Mouse (Mus musculus): Measurements from ENCODE around the gene Lrrc55.

Lrrc55 gene

DNA sequence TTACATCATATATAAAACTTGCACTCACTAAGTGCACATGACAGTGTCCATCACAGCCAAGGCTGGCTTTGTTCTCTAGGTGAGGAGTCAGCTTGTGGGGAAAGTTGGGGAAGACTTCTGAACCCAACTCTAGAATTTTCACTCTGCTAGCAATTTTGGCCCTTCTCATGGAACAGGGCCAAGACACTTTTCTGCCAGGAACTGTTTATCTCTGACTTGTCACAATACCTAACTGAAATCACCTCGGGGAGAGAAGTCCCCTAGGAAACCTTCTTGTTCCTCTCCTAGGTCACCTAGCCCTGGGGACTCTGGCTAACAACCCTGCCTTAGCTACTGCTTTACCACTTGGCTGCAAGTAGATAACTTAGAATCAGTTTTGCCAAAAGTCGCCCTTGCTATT, 64.8 kb downstream of the Lrrc55 start:
- DNase-seq (ENCODE audit: low spot score): no peak

DNA sequence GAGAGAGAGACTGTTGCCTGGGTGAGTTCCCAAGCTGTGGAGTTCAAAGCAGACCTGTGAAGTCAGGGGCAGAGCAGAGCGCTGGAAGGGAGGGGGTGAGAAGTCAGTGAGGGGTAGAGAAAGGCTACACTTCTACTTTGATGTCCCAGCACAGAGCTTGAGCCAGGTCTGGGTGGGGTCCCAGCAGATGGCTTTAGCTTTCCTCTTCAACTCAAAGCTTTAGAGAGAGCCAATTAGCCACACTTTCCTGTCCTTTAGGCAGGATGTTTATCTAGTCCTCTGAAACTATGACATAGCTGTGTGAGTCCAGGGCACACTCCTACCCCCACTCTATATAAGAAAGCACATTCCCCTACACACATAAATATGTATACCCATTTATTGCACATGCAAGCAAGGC, 65.3 kb downstream of the Lrrc55 start:
- DNase-seq (ENCODE audit: low spot score): no peak

DNA sequence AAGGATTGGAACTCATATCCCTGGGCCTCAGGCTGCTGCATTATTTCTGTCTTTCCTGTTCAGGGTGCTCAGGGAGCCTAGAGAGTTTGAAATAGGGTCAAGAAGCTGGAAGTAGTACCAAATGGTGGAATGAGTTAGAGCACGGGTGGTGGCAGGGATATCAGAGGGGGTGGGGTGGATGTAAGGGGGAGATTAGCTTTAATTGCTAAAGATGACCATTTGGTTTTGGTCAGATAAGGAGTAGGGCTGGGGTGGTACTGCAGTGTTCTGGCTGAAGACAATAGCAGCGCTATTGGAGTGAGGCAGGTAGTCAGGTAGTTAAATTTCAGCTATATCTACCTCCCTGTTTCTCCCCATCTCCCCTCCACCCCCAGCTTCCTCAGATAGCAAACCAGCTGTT, 65.8 kb downstream of the Lrrc55 start:
- no peak for DNase-seq (ENCODE audit: low spot score)

DNA sequence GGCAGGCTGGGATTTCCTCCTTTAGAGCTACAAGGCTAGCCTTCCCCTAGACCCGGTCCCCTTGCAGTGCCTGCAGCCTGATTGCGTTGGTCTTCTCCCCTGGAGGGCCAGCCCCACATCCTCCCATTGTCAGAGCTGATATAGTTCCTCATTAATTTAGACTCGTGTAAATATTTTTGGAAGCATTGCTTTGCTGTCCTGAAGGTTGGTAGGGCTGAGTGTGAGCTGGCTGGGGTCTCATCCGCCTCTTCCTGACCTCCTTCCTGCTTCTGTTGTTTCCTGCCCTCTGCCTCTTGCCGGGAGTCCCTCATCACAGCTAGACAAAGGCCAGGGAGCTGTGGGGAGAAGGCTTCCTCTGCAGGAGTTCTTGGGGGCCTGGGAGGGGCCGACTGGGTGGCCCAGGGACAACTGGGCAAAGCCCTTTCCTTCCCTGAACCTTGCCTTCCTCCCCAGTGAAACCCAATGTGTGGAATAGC, 67.5 kb downstream of the Lrrc55 start:
- DNase-seq (ENCODE audit: low spot score): no peak

DNA sequence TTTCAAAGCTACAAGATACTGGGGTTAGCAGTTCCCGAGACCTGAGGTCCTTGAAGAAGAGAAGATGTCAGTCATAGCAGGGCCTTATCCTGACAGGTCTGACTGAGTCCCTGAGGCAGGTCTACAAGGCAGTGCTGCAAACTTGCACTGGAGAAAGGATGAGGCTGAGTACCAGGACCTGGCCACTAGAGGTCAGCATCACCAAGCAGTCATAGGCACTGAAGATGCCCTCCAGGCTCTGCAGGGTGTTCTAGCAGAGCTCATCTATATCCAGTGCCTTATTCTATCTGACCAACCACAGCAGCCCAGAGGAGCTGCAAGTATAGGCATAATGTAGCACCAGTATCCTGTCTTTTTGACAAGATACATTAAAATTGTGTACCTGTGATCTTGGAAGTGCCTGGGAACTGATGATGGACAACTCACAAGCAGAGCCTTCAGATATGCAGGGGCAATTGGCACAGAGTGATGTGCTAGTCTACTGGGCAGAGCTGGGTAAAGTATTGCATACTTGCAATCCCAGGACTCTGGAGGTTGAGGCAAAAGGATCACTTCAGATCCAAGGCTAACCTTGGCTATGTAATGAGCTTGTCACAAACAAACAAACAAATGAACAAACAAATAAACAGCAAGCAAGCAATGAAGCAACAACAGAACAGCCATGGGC, 73.0 kb downstream of the Lrrc55 start:
- peak; percentile 62 for DNase-seq (ENCODE audit: low spot score)

DNA sequence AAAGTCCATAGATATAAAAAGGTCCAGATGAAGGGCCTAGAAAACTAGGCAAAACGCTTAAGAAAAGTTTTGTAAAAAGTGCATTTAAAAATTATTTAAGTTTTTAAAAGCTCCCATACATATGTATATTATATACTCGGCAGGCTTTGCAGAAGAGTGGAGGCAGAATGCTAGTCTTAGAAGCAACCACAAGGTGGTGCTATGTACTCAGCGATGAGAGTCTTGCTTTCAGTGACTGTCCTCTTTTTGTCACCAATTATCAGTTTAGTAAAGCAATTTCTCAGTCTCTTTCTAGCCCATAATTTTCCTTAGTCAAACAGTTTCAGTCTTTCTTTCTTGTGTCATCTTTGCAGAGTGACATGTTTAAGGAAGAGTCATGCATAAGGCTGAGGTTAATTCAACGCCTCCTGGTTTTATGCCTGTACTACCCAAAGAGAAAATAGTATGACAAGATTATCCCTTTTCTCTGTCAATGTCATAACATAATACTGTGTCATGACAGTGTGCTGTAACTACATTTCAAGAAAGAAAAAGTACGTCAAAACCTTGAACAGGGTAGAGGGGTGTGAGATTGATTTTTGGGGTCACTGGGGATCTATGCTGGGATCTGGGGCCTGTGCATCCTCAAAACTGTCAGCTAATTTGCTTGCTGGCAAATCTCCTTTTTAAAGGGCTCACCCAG, 73.7 kb downstream of the Lrrc55 start:
- peak; percentile 32 for DNase-seq (ENCODE audit: low spot score)
